Mouse (Mus musculus): ENCODE measurements at regions not wholly inside any gene's neighbourhood (a gene's known extent, or its start where the extent isn't known, plus 50 kb on each side); places are given as distances from the start of the nearest gene placed in this dataset.

DNA sequence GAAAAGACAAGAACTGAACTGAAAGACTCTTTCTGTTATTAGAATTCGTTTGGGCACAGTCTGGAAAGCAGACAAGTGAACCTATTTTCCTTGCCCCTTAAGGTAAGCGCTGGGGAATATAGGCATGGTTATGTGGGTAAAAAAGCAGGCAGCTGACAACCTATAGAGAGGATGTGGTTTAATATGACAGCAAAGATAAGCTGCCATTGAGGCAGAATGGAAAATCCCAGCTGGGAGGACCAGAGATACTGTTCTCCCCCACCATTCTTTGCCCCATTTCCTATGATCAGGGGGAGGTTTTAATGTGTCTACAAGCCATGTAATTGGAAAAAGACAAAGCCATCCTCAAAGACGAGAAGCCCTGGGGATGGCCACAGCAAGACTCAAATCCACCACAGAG is 984.9 kb upstream of the Gm7489 start:
- TF ChIP-seq CHD1 (IDR thresholded peaks at IDR 0.05; ENCODE audit: low read depth, low read length) (no peak), POLR2A (IDR thresholded peaks at IDR 0.05; ENCODE audit: control insufficient read depth in 1 of 2, insufficient read depth in 1 of 2, low read depth in 1 of 2, low read length in 2 of 2, poor library complexity in 1 of 2) (no peak), ZKSCAN1 (IDR thresholded peaks at IDR 0.05; ENCODE audit: low read depth, low read length) (no peak), CTCF (IDR thresholded peaks at IDR 0.05 in 2 of 3, conservative IDR thresholded peaks at IDR 0.05 in 1 of 3; ENCODE audit: control insufficient read depth in 1 of 3, insufficient read depth in 1 of 3, low read depth in 2 of 3, low read length in 3 of 3, poor library complexity in 1 of 3, severe bottlenecking in 1 of 3) (no peak), TBP (IDR thresholded peaks at IDR 0.05; ENCODE audit: low read depth, low read length) (no peak), MAX (IDR thresholded peaks at IDR 0.05; ENCODE audit: low read length) (no peak), MEF2A (IDR thresholded peaks at IDR 0.05; ENCODE audit: extremely low read depth, insufficient replicate concordance, low read depth, low read length, poor library complexity, severe bottlenecking) (no peak), E2F4 (IDR thresholded peaks at IDR 0.05; ENCODE audit: borderline replicate concordance, low read depth, low read length) (no peak), MXI1 (IDR thresholded peaks at IDR 0.05; ENCODE audit: low read depth, low read length) (no peak)

All from MEL (cell line).